Mouse (Mus musculus) ES-Bruce4 (cell line): Measurements from ENCODE around the gene Rnf181.

Experiments
- CTCF ChIP-seq: IDR thresholded peaks from one replicate; pipeline ENCODE4 v1.8.1; 2011; ENCODE audit warnings: low read depth, low read length
- EP300 ChIP-seq: IDR thresholded peaks from 2 replicates; pipeline ENCODE4 v1.6.1; 2011; ENCODE audit warnings: low read depth, low read length; ENCODE audit not compliant: insufficient read depth

DNA sequence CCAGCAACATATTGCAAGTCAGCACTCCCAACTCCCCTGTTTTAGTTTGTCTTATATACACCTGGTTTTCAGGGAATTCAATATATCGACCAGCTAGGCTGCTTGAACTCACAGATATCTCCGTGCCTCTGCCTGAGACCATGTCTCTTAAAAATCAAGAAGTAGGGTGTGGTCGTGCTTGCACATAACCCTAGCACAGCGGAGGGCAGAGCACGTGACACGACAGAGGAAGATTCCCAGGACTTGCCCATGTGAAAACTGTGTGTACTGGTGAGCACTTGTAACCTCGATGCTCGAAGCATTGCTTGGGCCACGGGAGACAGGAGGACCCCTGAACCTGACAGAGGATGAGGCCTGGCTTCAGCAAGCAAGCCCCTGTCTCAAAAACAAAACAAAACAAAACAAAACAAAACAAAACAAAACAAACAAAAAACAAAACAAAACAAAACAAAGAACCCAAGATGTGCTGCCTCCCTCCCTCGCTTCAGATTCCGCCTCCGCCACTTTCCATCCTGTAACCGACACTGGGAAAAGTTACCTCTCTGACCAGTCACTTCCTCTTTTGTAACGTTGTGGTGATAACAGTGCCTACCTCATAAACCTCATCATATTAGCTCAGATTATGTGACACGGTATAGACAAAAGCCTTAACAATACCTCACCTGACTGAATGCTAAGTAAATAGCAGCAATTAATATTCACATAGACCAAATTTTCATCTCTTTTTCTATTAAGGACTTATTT, 8.2 kb upstream of the Rnf181 start:
- no peak for TF ChIP-seq CTCF
- TF ChIP-seq EP300, result no peak
